Mouse (Mus musculus): ENCODE measurements around the gene Hoxa10. TPM values are rescaled to one million over a fixed set of nuclear protein-coding genes. Genes with fewer than 3 reads are reported as not detected.

Gene Hoxa10
- polyA plus RNA-seq (2012; fragmentation: generic; extraction: Trizol), result 15.8 TPM

- H3K4me2 ChIP-seq (ENCODE audit: low read depth), result peak within 1 kb of the TSS; percentile 79
- H3K79me2 ChIP-seq (ENCODE audit: control insufficient read depth, insufficient read depth), result peaks cover 65% of the 10 kb centered on the region
- H3K4me3 ChIP-seq, result peak within 1 kb of the TSS; percentile 86
- no peaks in the 10 kb centered on the region for H3K36me3 ChIP-seq (ENCODE audit: control insufficient read depth, insufficient read depth)
- TF ChIP-seq MYOG (IDR thresholded peaks at IDR 0.05; ENCODE audit: control insufficient read depth in 1 of 3, insufficient read depth in 1 of 3, insufficient read length in 2 of 3, low read depth in 2 of 3) (no peak), USF1 (IDR thresholded peaks at IDR 0.05; ENCODE audit: low read depth) (no peak), TCF12 (IDR thresholded peaks at IDR 0.05; ENCODE audit: insufficient read depth, poor library complexity, severe bottlenecking) (no peak), SRF (IDR thresholded peaks at IDR 0.05; ENCODE audit: control insufficient read depth, insufficient read length, low read depth) (no peak), REST (IDR thresholded peaks at IDR 0.05; ENCODE audit: insufficient read depth, insufficient read length) (no peak), POLR2AphosphoS2 (IDR thresholded peaks at IDR 0.05; ENCODE audit: insufficient read length, low read depth) (peak; percentile 38)
- peak within 1 kb of the TSS; percentile 16 for H3ac ChIP-seq (ENCODE audit: control insufficient read depth, insufficient read length)
- no peaks in the 10 kb centered on the region for H3K27me3 ChIP-seq (ENCODE audit: control insufficient read depth, insufficient read depth, insufficient read length)
Measured at GRCm38 (mm10) chr6:52240389-52241000, at the start of gene Hoxa10. TSS of gene Hoxa10 (minus strand) at chr6:52240854.

GRCm38 (mm10) chr6:52290186-52290585 lies 49.5 kb upstream of the Hoxa10 start:
- TF ChIP-seq SRF (IDR thresholded peaks at IDR 0.05; ENCODE audit: control insufficient read depth, insufficient read length, low read depth) (no peak), MYOG (IDR thresholded peaks at IDR 0.05; ENCODE audit: control insufficient read depth in 1 of 3, insufficient read depth in 1 of 3, insufficient read length in 2 of 3, low read depth in 2 of 3) (no peak), MAX (IDR thresholded peaks at IDR 0.05; ENCODE audit: low read depth) (no peak), CEBPB (IDR thresholded peaks at IDR 0.05; ENCODE audit: insufficient read depth, poor library complexity, severe bottlenecking) (no peak), POLR2A (IDR thresholded peaks at IDR 0.05; ENCODE audit: insufficient read length, low read depth) (no peak), POLR2AphosphoS2 (IDR thresholded peaks at IDR 0.05; ENCODE audit: insufficient read length, low read depth) (no peak), MYOD1 (IDR thresholded peaks at IDR 0.05; ENCODE audit: control insufficient read depth in 1 of 3, insufficient read length in 2 of 3, low read depth in 2 of 3) (no peak), REST (IDR thresholded peaks at IDR 0.05; ENCODE audit: insufficient read depth, insufficient read length) (no peak), TCF3 (IDR thresholded peaks at IDR 0.05; ENCODE audit: insufficient read length, low read depth) (no peak), E2F4 (IDR thresholded peaks at IDR 0.05; ENCODE audit: insufficient read depth) (no peak), TCF12 (IDR thresholded peaks at IDR 0.05; ENCODE audit: insufficient read depth, poor library complexity, severe bottlenecking) (no peak), USF1 (IDR thresholded peaks at IDR 0.05; ENCODE audit: low read depth) (no peak)
- no peaks in the 10 kb centered on the region for H3K36me3 ChIP-seq (ENCODE audit: control insufficient read depth, insufficient read depth)
- H3K4me3 ChIP-seq, result no peak overlapping the region
- H3K4me2 ChIP-seq (ENCODE audit: low read depth), result no peak overlapping the region
- no peaks in the 10 kb centered on the region for H3K27me3 ChIP-seq (ENCODE audit: control insufficient read depth, insufficient read depth, insufficient read length)
- no peaks in the 10 kb centered on the region for H3K79me2 ChIP-seq (ENCODE audit: control insufficient read depth, insufficient read depth)
- H3ac ChIP-seq (ENCODE audit: control insufficient read depth, insufficient read length), result no peak overlapping the region

- no peak overlapping the region for H3ac ChIP-seq (ENCODE audit: control insufficient read depth, insufficient read length)
- no peak for TF ChIP-seq CEBPB (IDR thresholded peaks at IDR 0.05; ENCODE audit: insufficient read depth, poor library complexity, severe bottlenecking)
- TF ChIP-seq MYOG (IDR thresholded peaks at IDR 0.05; ENCODE audit: control insufficient read depth in 1 of 3, insufficient read depth in 1 of 3, insufficient read length in 2 of 3, low read depth in 2 of 3), result no peak
- TF ChIP-seq MYOD1 (IDR thresholded peaks at IDR 0.05; ENCODE audit: control insufficient read depth in 1 of 3, insufficient read length in 2 of 3, low read depth in 2 of 3), result no peak
- no peak for TF ChIP-seq TCF12 (IDR thresholded peaks at IDR 0.05; ENCODE audit: insufficient read depth, poor library complexity, severe bottlenecking)
- TF ChIP-seq E2F4 (IDR thresholded peaks at IDR 0.05; ENCODE audit: insufficient read depth), result no peak
- TF ChIP-seq TCF3 (IDR thresholded peaks at IDR 0.05; ENCODE audit: insufficient read length, low read depth), result no peak
- TF ChIP-seq USF1 (IDR thresholded peaks at IDR 0.05; ENCODE audit: low read depth), result no peak
- TF ChIP-seq REST (IDR thresholded peaks at IDR 0.05; ENCODE audit: insufficient read depth, insufficient read length), result no peak
- no peak for TF ChIP-seq POLR2AphosphoS2 (IDR thresholded peaks at IDR 0.05; ENCODE audit: insufficient read length, low read depth)
- no peak for TF ChIP-seq MAX (IDR thresholded peaks at IDR 0.05; ENCODE audit: low read depth)
- TF ChIP-seq POLR2A (IDR thresholded peaks at IDR 0.05; ENCODE audit: insufficient read length, low read depth), result no peak
- TF ChIP-seq SRF (IDR thresholded peaks at IDR 0.05; ENCODE audit: control insufficient read depth, insufficient read length, low read depth), result no peak
- H3K27me3 ChIP-seq (ENCODE audit: control insufficient read depth, insufficient read depth, insufficient read length), result no peaks in the 10 kb centered on the region
- no peak overlapping the region for H3K4me3 ChIP-seq
- H3K36me3 ChIP-seq (ENCODE audit: control insufficient read depth, insufficient read depth), result no peaks in the 10 kb centered on the region
- no peaks in the 10 kb centered on the region for H3K79me2 ChIP-seq (ENCODE audit: control insufficient read depth, insufficient read depth)
- H3K4me2 ChIP-seq (ENCODE audit: low read depth), result no peak overlapping the region
Measured at GRCm38 (mm10) chr6:52283896-52284295, 43.2 kb upstream of the Hoxa10 start.

GRCm38 (mm10) chr6:52281084-52281483 lies 40.4 kb upstream of the Hoxa10 start:
- no peaks in the 10 kb centered on the region for H3K79me2 ChIP-seq (ENCODE audit: control insufficient read depth, insufficient read depth)
- no peaks in the 10 kb centered on the region for H3K36me3 ChIP-seq (ENCODE audit: control insufficient read depth, insufficient read depth)
- H3K4me2 ChIP-seq (ENCODE audit: low read depth), result no peak overlapping the region
- no peak overlapping the region for H3ac ChIP-seq (ENCODE audit: control insufficient read depth, insufficient read length)
- H3K4me3 ChIP-seq, result no peak overlapping the region
- H3K27me3 ChIP-seq (ENCODE audit: control insufficient read depth, insufficient read depth, insufficient read length), result no peaks in the 10 kb centered on the region
- TF ChIP-seq REST (IDR thresholded peaks at IDR 0.05; ENCODE audit: insufficient read depth, insufficient read length) (no peak), CEBPB (IDR thresholded peaks at IDR 0.05; ENCODE audit: insufficient read depth, poor library complexity, severe bottlenecking) (no peak), MYOD1 (IDR thresholded peaks at IDR 0.05; ENCODE audit: control insufficient read depth in 1 of 3, insufficient read length in 2 of 3, low read depth in 2 of 3) (no peak), POLR2A (IDR thresholded peaks at IDR 0.05; ENCODE audit: insufficient read length, low read depth) (no peak), MYOG (IDR thresholded peaks at IDR 0.05; ENCODE audit: control insufficient read depth in 1 of 3, insufficient read depth in 1 of 3, insufficient read length in 2 of 3, low read depth in 2 of 3) (no peak), TCF12 (IDR thresholded peaks at IDR 0.05; ENCODE audit: insufficient read depth, poor library complexity, severe bottlenecking) (no peak), TCF3 (IDR thresholded peaks at IDR 0.05; ENCODE audit: insufficient read length, low read depth) (no peak), SRF (IDR thresholded peaks at IDR 0.05; ENCODE audit: control insufficient read depth, insufficient read length, low read depth) (no peak)
